Mouse (Mus musculus) adrenal gland, adult 8-10 months (tissue): ENCODE results near the gene Flt3. TPM values are rescaled to one million over a fixed set of nuclear protein-coding genes. Genes with fewer than 3 reads are reported as not detected.

Experiments used
- DNase-seq: peaks from one replicate; pipeline ENCODE4 v3.0.0; 2022
- total RNA-seq, 4 experiments: library from RNA; stranded (reverse); gene quantifications; 2 replicates each; pipeline ENCODE4 v1.2.4; 2022

Flt3 gene
- total RNA-seq, 4 experiments from 2014 or later: 0.49 to 0.93 (median 0.67) TPM

DNA sequence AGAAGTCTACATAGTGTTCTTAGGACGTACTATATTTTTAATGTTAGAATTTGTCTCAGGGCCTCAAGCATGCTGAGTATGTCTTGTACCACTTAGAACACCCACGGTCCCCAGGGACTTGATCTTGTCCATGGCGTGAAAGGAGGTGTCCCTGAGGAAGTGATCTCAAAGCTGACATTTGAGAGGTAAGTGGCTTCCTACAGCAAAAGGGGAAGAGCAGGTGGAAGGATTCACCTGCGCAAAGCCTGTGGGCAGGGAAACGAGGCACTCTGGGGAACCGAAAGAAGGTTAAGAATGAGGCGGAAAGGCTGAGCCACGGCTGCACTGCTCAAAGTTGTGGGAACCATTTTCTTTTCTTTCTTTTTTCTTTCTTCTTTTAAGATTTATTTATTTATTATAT lies 48.4 kb downstream of the Flt3 start:
- DNase-seq: no peak

GRCm38 (mm10) chr5:147345981-147346380 lies 54.3 kb downstream of the Flt3 start:
- DNase-seq: no peak

- no peak for DNase-seq
These were observed 56.4 kb downstream of the Flt3 start for GRCm38 (mm10) chr5:147343904-147344303.

GRCm38 (mm10) chr5:147342901-147343300 lies 57.4 kb downstream of the Flt3 start:
- DNase-seq: no peak

GRCm38 (mm10) chr5:147340741-147341414 lies 59.4 kb downstream of the Flt3 start:
- DNase-seq: no peak

DNA sequence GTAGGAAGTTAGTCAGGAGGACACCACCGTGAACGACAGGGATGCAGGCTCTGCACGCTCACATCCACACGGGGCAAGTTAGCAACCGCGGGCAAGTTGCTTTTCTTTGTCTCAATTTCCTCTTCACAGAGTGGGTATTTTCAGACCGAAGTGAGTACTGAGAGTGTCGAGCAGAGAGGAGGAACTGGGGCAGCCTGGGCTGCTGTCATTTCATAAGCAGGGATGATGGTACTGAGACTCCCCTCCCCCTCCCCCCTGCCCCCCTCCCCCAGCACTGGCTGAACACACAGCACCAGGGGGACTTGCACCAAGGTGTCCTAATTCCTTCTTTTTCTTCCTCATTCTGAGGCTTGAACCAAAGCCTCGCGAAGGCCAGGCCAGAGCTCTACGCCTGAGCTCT lies 60.7 kb downstream of the Flt3 start:
- DNase-seq: no peak

GRCm38 (mm10) chr5:147338967-147339366 lies 61.3 kb downstream of the Flt3 start:
- no peak for DNase-seq

DNA sequence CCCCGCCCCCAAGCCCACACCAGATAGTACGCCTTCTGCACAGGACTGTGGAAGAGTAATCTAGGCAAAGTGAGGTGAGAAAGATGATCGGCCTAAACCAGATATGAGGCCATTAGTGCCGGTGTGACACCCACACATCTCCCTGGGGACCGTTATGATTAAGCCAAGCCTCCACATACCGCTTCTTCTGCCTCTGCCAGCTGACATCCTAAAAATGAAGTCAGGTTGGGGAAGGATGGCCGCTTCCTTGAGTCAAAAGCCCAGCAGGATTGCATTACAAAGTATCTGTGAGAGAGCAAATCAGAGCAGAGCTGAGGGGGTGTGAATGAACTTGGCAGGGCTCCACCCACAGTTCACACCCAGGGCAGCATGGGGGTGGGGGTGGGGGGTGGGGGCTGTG lies 67.6 kb downstream of the Flt3 start:
- no peak for DNase-seq

DNA sequence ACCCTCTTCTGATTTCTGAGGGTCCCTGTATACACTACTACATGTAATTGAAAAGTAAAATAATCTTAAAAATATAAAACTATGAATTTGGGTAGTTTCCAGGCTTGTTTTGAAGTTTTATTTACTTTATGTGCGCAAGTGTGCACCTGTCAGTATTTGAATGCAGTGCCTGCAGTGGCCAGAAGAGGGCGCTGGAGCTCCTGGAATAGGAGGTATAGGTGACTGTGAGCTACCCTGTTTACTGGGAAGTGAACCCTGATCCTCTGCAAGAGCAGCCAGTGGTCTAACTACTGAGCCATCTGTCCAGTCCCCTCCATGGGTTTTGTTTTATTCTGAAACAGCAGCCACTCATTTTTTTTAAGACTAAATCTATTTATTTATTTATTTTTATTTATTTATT lies 68.7 kb downstream of the Flt3 start:
- DNase-seq: no peak

- no peak for DNase-seq
These were observed 70.3 kb downstream of the Flt3 start for GRCm38 (mm10) chr5:147329946-147330345.

- no peak for DNase-seq
These were observed 72.7 kb downstream of the Flt3 start for GRCm38 (mm10) chr5:147327636-147328035.

GRCm38 (mm10) chr5:147325931-147326330 lies 74.4 kb downstream of the Flt3 start:
- no peak for DNase-seq

DNA sequence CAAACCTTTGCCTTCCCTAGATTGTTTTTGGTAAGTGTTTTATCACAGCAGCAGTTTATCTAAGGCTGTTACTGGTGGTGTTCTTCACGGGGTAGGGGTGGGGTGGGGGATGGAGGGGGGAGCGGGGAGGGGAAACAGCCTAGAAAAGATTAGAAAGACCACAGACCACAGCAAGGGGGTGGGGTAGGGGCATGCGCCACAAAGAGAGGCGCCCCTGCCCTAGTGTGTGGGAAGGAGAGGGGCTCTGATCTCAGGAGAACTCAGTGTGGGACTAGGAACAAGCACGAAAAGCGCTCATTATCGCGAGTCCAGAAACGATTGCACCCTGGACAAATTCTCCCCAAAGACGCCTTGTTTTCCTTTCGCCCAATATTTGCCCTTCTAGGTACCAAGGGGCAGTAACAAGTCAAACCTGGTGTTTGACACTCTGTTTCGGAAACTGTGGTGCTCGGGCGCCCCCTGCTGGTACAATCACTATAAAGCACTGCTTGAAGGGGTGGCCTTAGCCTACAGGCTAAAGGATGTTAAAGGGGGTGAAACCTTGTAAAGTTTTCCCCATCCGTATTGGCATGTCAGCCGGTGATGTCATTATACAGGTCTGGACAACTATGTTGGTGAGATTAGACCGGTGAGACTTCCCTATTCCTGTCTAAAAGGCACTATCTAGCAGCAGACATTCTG lies 76.9 kb downstream of the Flt3 start:
- DNase-seq: peak; percentile 18

GRCm38 (mm10) chr5:147322183-147322582 lies 78.1 kb downstream of the Flt3 start, which contains the start of gene Urad:
Gene Urad, minus strand, starts transcription at chr5:147322440.
- DNase-seq: no peak

DNA sequence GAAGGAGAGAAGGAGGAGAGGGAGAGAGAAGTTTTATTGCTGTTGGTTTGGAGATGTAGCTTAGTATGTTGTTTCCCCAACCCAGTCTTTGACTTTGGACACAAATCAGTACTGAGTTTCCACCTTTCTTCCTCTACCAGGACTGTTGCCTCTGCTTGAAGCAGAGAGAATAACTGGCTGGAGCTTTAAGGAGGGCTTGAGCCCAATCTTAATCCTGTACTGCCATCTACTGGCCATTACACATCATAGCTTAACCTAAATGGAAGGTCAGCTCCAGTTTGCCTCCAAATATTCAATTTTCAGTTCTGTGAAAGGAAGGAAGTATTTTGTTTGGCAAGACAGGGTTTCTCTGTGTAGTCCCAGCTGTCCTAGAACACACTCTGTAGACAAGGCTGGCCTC lies 80.6 kb downstream of the Flt3 start:
- DNase-seq: no peak

DNA sequence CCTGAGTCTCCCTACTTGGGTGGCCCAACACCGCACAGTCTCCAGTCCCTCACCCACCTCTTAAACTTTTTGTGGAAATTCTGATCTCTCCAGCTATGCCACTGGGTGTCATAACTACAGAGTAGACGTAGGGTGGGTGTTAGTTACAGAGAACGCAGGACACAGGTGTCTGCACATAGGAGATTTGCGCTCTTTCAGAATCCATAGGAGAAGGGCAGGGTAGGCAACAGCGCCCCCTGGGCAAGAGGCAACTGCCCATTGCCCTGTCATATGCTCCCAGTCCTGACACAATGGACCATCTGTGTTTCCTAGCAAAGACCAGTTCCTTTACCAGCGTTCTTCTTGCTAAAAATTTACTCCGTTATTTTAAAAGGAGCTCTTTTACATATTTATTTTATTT lies 82.3 kb downstream of the Flt3 start:
- DNase-seq: no peak

DNA sequence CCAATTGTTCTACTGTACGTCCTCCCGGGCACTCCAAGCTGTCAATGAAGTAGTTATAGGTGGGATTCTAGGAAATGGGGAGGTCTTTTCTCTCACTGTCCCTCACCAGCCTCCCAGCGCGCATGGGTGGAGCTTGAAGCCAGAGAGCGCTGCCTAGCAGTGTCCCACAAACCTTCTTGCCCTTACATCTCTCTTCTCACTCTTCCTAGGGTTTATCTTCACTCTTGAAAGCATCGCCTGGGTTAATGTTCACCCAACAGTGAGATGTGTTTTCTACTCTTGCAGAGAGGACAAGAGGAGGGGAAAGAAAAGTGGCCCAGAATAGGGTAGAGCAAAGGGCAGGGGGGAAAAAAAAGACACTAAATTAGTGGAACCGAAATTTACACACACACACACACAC lies 83.0 kb downstream of the Flt3 start:
- no peak for DNase-seq

DNA sequence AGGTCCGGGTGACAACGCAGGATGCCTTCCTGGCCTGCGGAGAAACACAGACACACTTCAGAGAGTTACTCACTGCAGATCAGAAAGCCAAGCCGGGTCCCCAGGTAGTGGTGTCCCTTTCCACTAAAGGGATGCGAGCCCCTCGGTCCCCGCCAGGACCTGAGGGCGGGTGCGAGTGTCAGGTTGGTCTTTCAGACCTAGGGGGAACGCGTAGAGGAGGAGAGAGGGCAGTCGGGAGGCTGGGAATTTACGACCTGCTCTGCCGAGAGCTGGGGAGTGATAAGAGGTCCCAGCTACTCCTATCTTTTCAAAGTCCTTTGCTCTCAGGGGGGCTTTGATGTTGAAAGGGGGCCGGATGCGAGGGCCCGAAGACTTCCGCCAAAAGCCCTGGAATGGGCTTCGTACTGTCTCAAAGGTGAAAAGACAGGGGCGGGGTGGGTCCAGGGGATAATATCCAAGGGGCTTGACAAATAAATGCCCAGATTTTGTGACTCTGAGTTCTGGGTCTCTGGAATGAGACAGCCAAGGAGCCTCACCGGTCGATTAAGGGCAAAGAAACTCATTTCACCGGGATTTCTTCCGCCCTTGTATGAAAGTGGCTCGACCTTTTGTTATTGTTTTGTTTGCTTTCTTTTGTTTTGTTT lies 84.7 kb downstream of the Flt3 start:
- DNase-seq: no peak

GRCm38 (mm10) chr5:147314646-147315431 lies 85.5 kb downstream of the Flt3 start:
- peak; percentile 43 for DNase-seq

- no peak for DNase-seq
These were observed 87.2 kb downstream of the Flt3 start for GRCm38 (mm10) chr5:147312830-147313685.

DNA sequence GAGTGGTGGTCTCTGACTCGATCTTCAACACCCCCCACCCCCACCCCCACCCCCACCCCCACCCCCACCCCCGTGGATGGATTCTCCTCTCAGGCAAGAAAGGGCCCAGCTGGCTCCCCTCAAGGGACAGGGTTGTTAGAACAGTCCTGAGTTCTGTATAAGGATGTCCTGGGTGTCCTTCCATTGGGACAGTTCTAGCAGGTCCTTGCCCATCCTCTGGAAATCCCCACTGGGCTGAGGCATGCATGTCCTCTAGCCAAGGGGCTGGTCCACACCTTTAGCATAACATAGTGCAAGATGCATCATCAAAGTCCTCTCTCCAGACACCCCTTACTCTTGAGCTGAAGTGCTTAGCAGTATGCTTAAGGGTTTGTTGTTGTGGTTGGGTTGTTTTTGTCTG lies 90.5 kb downstream of the Flt3 start:
- no peak for DNase-seq

DNA sequence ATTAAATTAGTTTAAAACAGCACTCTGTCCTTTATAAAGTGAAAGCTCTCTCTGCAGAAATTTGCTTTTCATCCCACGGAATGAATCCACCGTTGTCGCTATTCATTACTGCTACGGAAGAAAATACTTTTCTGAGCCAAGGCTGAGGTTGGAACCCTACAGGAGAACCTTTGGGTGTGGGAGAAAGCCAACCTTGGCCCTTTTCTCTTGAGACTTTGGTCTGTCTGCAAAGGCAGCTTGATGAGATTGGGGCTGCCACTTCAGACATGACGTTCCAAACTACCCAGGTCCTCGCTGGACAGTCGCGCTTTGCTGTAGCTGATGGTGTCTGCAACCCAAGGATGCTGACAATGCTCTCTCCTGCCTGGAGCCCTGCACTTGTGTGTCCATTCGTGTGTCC lies 91.8 kb downstream of the Flt3 start:
- no peak for DNase-seq
